Mouse (Mus musculus): ENCODE results near the gene Fahd1. TPM values are rescaled to one million over a fixed set of nuclear protein-coding genes. Genes with fewer than 3 reads are reported as not detected.

Fahd1 gene
- polyA plus RNA-seq, 1 experiment = 12.6 TPM

DNA sequence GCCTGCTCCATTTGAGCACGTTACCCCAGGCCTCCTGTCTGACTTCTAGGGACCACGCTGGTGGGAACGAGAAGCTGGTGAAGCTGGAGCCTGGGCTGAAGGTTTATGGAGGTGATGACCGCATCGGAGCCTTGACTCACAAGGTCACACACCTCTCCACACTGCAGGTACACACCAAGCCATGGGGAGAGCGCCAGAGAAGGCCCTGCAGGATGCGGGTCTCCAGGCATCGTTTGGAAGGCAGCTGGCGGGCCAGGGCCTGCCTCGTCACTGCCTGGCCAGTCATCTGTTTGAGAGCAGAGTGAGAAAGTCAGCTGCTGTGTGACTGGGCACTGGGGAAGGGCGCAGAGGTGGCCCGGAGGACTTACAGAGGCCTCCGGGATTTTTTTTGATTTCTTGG lies 6.4 kb upstream of the Fahd1 start:
- TF ChIP-seq POLR2A (IDR thresholded peaks at IDR 0.05; ENCODE audit: control insufficient read depth, low read depth, low read length) (no peak), CTCF (IDR thresholded peaks at IDR 0.05; ENCODE audit: control insufficient read depth, insufficient read depth, insufficient replicate concordance, low read depth, low read length) (no peak)
- no peaks in the 10 kb centered on the region; the same call in 1 of the 2 replicates for H3K4me1 ChIP-seq (ENCODE audit: control insufficient read depth, insufficient read depth, low read length)
- no peaks in the 10 kb centered on the region for H3K27me3 ChIP-seq (ENCODE audit: control insufficient read depth, insufficient read depth, low read length)
- peaks cover 3% of the 10 kb centered on the region; the same call in 1 of the 2 replicates for H3K36me3 ChIP-seq (ENCODE audit: control insufficient read depth, insufficient read depth, low read length)
- no peak overlapping the region for H3K4me3 ChIP-seq (ENCODE audit: control insufficient read depth, low read depth, low read length)
- no peak overlapping the region for H3K27ac ChIP-seq (ENCODE audit: control insufficient read depth, insufficient read depth, low read depth, low read length)

DNA sequence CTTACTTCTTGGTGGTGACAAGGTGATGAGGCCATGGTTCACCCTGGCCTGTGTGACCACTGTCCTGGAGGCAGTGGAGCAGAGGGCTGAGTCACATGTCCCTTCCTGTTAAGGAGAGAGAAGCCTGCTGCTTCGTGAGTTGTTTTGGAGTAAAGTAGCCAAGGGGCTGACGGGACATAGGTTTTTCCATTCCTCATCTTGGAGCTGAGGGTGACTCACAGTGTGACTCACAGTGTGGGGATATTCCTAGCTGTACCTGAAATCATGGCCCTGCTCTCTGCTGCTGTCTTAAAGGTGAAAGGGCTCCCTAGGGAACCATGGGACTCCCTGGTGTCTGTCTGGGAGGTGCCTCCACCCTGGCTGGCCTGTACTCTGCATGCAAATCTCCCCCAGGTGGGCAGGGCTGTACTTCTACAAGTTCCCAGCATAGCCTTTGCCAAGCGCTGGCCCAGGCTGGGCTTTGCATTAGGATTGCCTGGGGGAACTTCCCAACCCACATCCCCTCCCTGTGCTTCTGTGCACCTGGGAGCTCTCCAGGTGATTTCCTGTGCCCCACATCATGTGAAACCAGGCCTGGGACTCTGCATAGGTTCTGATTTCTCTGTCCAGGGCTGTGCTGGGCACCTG lies 5.8 kb upstream of the Fahd1 start:
- H3K27ac ChIP-seq (ENCODE audit: control insufficient read depth, insufficient read depth, low read depth, low read length) = no peak overlapping the region
- TF ChIP-seq POLR2A (IDR thresholded peaks at IDR 0.05; ENCODE audit: control insufficient read depth, low read depth, low read length) (no peak), CTCF (IDR thresholded peaks at IDR 0.05; ENCODE audit: control insufficient read depth, insufficient read depth, insufficient replicate concordance, low read depth, low read length) (no peak)
- H3K4me3 ChIP-seq (ENCODE audit: control insufficient read depth, low read depth, low read length) = no peak overlapping the region
- peaks cover 3% of the 10 kb centered on the region; the same call in 1 of the 2 replicates for H3K36me3 ChIP-seq (ENCODE audit: control insufficient read depth, insufficient read depth, low read length)
- H3K27me3 ChIP-seq (ENCODE audit: control insufficient read depth, insufficient read depth, low read length) = no peaks in the 10 kb centered on the region
- no peaks in the 10 kb centered on the region; the same call in 1 of the 2 replicates for H3K4me1 ChIP-seq (ENCODE audit: control insufficient read depth, insufficient read depth, low read length)

DNA sequence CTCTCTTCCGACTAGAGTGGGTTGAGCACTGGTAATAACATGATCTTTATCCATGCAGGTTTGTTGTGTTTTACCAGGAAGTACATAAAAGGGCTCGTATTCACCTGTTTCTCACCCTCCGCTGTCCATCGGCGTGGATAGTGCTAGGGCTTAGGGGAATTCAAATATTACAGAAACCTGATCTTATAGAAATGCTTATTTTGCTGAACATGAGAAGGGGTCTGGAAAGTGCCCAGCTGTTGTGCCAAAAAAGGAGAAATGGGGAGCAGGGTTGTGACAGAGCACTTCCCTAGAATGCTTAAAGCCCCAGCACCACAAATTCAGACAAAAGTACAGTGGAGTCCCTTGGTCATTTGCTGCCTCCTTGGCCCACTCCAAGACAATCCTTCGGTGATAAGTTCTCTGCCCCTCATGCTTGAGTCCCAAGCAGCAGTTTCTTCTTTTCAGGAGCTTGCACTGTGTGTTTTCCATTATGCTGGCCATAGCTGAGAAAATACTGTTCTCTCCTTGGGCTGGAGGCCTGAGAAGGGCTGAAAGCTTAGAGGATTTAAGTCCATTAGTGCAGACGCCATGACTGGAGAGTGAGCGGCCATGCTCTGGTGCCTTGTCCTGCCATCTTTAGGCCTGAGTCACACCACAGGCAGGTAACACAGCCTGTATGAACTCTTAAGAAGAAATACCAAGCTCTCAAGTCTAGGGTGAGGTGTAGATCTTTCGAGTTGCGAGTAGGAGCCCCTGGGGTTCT lies 1.4 kb upstream of the Fahd1 start:
- Histone ChIP-seq H3K4me3 (ENCODE audit: control insufficient read depth, low read depth, low read length) (peak overlapping the region; percentile 81; the same call in 1 of the 2 replicates), H3K27ac (ENCODE audit: control insufficient read depth, insufficient read depth, low read depth, low read length) (no peak overlapping the region), H3K27me3 (ENCODE audit: control insufficient read depth, insufficient read depth, low read length) (no peaks in the 10 kb centered on the region), H3K36me3 (ENCODE audit: control insufficient read depth, insufficient read depth, low read length) (0 out of 2 replicates have a peak, but pooled peaks cover 3% of the 10 kb centered on the region), H3K4me1 (ENCODE audit: control insufficient read depth, insufficient read depth, low read length) (no peaks in the 10 kb centered on the region; the same call in 1 of the 2 replicates)
- TF ChIP-seq CTCF (IDR thresholded peaks at IDR 0.05; ENCODE audit: control insufficient read depth, insufficient read depth, insufficient replicate concordance, low read depth, low read length) (no peak), POLR2A (IDR thresholded peaks at IDR 0.05; ENCODE audit: control insufficient read depth, low read depth, low read length) (no peak)

DNA sequence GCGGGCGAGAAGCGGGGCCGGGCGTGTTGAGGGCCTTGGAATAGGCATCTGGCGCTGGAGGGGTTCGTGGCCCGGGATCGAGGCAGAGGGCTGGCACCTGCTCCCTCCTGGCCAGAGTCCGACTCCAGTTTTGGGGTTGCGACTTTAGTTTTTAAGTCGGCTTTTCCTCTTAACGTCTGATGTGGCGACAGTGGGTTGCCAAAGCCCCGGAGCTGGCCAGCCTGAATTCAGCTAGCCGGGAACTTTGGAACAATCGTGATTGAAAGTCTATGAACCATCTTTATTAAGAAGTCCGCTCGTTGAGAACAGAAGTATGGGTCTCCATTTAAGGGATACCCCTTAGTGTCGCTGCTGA lies 586 bp upstream of the Fahd1 start:
- 0 out of 2 replicates have a peak, but pooled peaks cover 2% of the 10 kb centered on the region for H3K36me3 ChIP-seq (ENCODE audit: control insufficient read depth, insufficient read depth, low read length)
- no peaks in the 10 kb centered on the region; the same call in 1 of the 2 replicates for H3K4me1 ChIP-seq (ENCODE audit: control insufficient read depth, insufficient read depth, low read length)
- H3K27me3 ChIP-seq (ENCODE audit: control insufficient read depth, insufficient read depth, low read length) = no peaks in the 10 kb centered on the region
- peak overlapping the region; percentile 79 for H3K27ac ChIP-seq (ENCODE audit: control insufficient read depth, insufficient read depth, low read depth, low read length)
- no peak for TF ChIP-seq CTCF (IDR thresholded peaks at IDR 0.05; ENCODE audit: control insufficient read depth, insufficient read depth, insufficient replicate concordance, low read depth, low read length)
- no peak for TF ChIP-seq POLR2A (IDR thresholded peaks at IDR 0.05; ENCODE audit: control insufficient read depth, low read depth, low read length)
- H3K4me3 ChIP-seq (ENCODE audit: control insufficient read depth, low read depth, low read length) = peak overlapping the region; percentile 81

DNA sequence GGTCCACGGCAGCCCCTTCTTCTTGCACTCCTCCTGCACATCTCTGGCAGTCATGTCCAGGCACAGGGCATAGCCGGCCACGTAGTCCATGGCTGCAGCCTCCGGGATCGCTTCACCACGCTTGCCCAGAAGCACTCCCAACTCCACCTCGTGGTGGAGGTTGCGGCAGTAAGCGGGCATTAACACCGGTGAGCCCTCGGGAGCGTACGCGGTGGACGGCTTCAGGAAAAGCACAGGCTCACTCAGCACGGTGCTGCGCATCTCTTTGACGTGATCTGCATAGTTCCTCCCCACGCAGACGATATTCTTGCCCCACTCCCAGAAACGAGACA lies 465 bp downstream of the Fahd1 start:
- Histone ChIP-seq H3K4me1 (ENCODE audit: control insufficient read depth, insufficient read depth, low read length) (no peaks in the 10 kb centered on the region; the same call in 1 of the 2 replicates), H3K4me3 (ENCODE audit: control insufficient read depth, low read depth, low read length) (peak overlapping the region; percentile 81), H3K36me3 (ENCODE audit: control insufficient read depth, insufficient read depth, low read length) (0 out of 2 replicates have a peak, but pooled peaks cover 2% of the 10 kb centered on the region), H3K27ac (ENCODE audit: control insufficient read depth, insufficient read depth, low read depth, low read length) (peak overlapping the region; percentile 78), H3K27me3 (ENCODE audit: control insufficient read depth, insufficient read depth, low read length) (no peaks in the 10 kb centered on the region)
- TF ChIP-seq POLR2A (IDR thresholded peaks at IDR 0.05; ENCODE audit: control insufficient read depth, low read depth, low read length) = 0 out of 2 replicates have a peak, but pooled peaks have one; percentile 56
- TF ChIP-seq CTCF (IDR thresholded peaks at IDR 0.05; ENCODE audit: control insufficient read depth, insufficient read depth, insufficient replicate concordance, low read depth, low read length) = 0 out of 2 replicates have a peak, but pooled peaks have one; percentile 24

DNA sequence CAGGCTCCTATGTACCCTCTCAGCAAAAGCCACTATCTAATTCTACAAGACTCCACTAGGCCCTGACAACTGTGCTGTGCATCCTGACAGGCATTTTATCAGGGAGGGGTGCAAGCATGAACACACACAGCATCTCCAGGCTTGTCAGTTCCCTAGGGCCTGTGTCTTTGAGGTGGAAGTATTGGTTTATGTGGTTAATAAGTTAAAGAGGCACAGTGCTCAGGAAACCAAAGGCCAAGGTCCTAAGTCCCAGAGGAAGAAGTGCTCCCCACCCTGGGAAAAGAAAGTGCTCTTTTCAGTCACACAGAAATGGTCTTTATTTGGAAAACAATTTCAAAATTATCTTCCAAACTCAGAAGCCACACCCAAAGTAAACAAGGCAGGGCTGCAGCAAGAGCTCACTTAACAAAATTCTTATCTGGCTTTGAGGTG lies 1.5 kb downstream of the Fahd1 start:
- no peak for TF ChIP-seq POLR2A (IDR thresholded peaks at IDR 0.05; ENCODE audit: control insufficient read depth, low read depth, low read length)
- TF ChIP-seq CTCF (IDR thresholded peaks at IDR 0.05; ENCODE audit: control insufficient read depth, insufficient read depth, insufficient replicate concordance, low read depth, low read length) = no peak
- H3K27ac ChIP-seq (ENCODE audit: control insufficient read depth, insufficient read depth, low read depth, low read length) = no peak overlapping the region
- no peaks in the 10 kb centered on the region for H3K27me3 ChIP-seq (ENCODE audit: control insufficient read depth, insufficient read depth, low read length)
- no peaks in the 10 kb centered on the region; the same call in none of the 2 replicates for H3K4me1 ChIP-seq (ENCODE audit: control insufficient read depth, insufficient read depth, low read length)
- no peak overlapping the region for H3K4me3 ChIP-seq (ENCODE audit: control insufficient read depth, low read depth, low read length)
- 0 out of 2 replicates have a peak, but pooled peaks cover 2% of the 10 kb centered on the region for H3K36me3 ChIP-seq (ENCODE audit: control insufficient read depth, insufficient read depth, low read length)

DNA sequence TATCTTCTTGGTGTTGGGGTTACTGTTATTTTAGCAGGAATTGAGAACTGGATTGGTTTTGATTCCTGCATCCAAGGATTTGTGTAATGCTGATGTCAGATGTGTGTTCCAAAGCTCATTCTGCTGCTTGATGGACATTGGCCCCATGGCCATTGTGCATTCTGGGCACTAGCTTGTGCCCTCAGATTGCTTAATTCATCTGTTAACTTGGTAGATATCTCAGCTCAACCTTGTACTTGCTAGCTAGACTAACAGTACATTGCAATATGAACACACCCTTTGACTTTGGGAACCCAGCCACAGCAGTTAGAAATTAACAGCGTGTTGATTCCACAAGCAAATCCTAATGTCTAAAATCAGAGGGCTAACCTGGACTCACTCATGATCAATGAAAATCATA lies 2.8 kb downstream of the Fahd1 start:
- no peak for TF ChIP-seq CTCF (IDR thresholded peaks at IDR 0.05; ENCODE audit: control insufficient read depth, insufficient read depth, insufficient replicate concordance, low read depth, low read length)
- no peak for TF ChIP-seq POLR2A (IDR thresholded peaks at IDR 0.05; ENCODE audit: control insufficient read depth, low read depth, low read length)
- Histone ChIP-seq H3K36me3 (ENCODE audit: control insufficient read depth, insufficient read depth, low read length) (no peaks in the 10 kb centered on the region), H3K27ac (ENCODE audit: control insufficient read depth, insufficient read depth, low read depth, low read length) (no peak overlapping the region), H3K4me1 (ENCODE audit: control insufficient read depth, insufficient read depth, low read length) (no peaks in the 10 kb centered on the region; the same call in none of the 2 replicates), H3K4me3 (ENCODE audit: control insufficient read depth, low read depth, low read length) (no peak overlapping the region), H3K27me3 (ENCODE audit: control insufficient read depth, insufficient read depth, low read length) (no peaks in the 10 kb centered on the region)

All from testis, adult 2 months (tissue).